Mouse (Mus musculus): Measurements from ENCODE around the gene Slc25a21.
A peak's percentile ranks its signal among the peaks of the same experiment; 100 is the strongest.

Gene Slc25a21

DNA sequence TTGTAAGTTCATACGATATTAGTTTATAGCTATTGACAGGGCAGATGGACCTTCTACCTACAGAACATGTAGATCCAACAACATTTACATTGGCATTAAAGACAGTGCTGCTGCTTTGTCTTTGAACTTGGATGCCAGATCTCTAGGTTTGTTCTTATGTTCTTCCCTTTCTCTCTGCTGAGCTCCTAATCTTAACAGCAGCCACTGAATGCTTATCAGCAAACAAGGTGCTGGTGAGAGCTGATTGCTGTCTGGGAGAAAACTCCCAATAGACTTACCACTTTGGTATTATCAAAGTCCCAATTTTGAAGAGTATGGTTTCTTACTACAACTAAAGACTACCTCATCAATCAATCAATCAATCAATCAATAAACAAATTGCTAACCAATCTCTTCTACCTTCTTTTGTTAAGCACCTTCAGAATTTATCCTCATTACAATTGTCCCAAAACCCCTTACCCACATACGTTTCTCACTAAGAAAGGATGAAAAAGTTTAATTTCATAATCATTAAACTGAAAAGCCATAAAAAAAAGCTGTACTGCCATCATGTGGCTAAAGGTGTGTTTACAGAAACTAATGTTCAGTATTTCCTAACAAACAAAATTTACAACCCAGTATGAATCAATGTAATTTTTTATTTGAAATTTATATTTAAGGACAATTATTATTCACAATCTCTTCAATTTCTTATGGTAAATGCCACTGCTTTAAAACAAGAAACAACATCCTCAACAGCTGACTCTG lies 12.7 kb downstream of the Slc25a21 start:
- peak; percentile 7 for DNase-seq

DNA sequence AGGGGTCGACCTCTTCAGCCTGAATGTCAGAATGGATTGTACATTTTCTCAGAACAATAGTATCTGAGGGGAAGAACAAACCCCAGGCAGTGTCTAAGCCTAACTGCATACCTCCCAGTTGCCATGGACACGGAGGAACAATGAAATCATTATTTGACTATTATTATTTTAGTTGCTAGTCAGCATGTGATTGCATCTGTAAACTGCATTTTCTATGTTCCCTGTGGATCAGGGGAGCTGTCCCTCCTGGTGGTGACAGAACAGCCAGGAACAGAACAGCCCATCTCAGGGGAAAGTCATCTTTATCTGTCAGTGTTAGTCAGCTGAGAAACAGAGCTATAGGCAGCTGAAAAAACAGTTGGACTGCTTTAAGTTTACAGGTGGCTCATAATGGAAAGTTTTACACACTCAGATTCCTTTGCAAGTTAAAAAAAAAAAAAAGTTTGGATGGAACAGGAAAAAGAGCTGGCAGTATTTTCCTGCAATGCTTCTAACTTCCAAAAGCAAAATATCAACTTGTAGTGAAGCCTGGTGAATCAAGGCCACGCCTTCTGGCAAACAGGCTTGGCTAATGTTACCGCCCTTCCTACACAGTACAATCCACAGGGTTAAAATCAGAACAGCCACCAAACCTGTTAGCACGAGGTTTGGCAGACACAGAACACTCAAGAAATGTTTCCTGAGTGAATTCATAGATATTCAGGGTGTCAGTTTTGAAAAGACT lies 17.6 kb downstream of the Slc25a21 start:
- peak; percentile 27 for DNase-seq

DNA sequence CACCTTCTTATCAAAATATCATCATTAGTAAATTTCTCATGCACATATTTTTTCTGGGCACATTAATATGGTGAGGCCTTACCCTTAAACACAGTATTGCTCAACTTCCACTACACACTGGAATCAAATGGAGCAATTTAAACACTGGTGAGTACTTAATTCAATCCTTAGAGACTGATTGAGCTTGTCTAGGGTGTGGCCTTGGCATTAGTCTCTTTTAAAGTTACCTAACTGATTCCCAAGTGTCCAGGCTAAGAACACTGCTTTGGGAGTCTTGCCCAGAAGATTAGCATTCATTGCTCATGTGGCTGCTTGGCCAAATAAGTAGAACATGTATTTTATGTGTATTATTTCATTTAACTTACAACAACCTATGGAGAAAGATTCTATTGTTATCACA lies 18.5 kb downstream of the Slc25a21 start:
- DNase-seq: peak; percentile 71

DNA sequence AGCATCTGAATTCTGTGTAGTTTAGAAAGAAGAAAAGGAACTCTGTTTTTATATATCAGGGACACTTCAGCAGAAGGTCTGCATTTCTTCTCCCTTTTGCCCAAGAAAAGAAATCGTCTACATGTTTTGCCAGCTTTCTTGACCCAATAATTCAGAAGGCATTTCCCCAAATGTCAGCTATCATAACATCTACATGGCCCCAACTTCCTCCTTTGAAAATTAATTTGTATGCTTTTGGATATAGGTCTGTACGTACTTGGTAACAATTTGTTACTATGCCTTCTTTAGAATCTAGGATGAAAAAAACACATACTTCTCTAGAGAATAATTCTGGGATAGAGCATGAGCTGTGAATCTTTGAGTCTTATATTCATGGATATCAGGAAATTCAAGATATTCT lies 34.0 kb downstream of the Slc25a21 start:
- DNase-seq: no peak

DNA sequence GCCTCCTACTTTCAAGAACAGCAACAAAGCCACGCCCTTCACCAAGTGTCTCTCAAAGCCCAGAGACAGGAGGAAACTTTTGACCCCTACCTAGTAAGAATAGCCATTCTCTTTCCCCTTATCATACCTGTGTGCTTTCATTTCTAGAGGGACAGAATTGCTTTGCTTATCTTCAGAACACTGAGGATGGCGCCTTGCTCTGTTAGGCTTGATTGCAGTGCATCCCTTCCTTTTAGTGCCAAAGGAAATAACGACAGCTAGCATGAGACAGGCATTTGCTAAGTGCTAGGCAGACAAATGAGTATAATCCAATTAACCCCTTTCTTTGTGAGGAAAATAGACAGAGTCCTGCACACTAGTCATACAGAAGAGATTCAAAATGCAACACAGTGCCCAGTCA lies 34.4 kb downstream of the Slc25a21 start:
- no peak for DNase-seq

DNA sequence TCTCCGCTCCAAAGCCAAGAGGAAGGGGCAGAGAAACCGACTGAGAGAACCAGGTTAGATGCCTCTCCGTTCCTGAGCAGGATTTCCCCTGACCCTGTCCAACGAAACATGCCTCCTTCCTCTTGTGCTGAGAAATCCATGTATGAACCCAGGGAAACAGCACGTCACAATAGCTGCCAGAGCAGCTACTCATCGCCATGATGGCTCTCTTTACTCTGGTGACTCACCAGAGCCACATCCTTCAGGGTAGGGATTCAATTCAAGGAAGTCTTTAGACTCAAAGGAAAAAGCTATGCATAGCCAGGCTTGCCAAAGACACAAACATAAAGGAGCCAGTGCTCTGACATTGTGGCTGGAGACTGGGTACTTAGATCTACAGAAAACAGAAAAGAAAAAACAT lies 37.4 kb downstream of the Slc25a21 start:
- DNase-seq: no peak

DNA sequence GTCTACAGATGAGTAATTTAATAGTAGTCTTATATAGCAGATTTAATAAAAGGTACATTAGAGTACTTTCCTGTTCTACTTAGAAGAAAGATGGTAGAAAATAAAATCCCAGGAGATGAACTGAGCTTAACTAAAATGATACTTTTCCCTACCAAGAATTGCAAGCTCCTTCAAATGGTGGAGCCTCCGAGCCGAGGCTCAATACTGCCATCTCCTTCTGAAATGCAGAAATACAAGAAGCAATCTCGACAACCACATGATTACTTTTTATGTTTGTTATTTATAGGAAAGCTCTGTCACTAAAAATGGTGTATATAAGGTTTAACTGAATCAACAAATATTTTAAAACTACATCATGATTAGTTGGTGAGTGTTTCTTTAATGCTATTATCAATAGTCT lies 39.0 kb downstream of the Slc25a21 start:
- DNase-seq: no peak

DNA sequence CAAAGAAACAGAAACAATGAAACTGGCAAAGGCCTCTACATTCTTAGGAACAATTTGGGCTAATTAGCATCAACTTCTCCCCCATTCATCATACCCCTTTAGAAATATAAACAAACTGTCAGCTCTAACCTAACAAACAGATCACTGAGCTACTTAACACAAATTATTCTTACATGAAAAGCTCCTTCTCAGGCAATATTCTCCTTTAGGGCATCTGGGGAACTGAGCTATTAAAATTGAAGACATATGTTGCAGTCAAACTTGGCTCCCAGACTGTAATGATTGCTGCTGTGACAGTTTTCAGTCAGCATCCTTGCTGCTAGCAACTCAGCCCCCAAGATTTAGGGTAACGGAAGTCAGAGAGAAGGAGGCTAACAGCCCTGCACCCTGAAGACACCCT lies 58.3 kb downstream of the Slc25a21 start:
- no peak for DNase-seq

DNA sequence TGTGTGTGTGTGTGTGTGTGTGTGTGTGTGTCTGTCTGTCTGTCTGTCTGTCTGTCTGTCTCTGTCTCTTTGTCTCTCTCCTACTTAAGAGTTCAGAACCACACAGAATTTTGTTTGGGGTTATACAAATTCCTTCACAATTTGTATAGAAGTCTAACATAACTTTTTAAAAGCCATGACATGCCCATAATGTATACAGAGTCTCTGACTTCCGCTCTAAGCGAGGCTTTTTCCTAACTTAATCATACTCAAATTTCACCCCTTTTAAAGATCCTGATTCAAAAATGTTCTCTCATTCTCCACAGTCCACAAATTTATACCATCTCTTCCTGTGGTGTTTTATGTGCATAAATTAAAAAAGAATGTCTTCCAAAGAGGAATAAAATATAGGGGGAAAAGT lies 59.5 kb downstream of the Slc25a21 start:
- no peak for DNase-seq

DNA sequence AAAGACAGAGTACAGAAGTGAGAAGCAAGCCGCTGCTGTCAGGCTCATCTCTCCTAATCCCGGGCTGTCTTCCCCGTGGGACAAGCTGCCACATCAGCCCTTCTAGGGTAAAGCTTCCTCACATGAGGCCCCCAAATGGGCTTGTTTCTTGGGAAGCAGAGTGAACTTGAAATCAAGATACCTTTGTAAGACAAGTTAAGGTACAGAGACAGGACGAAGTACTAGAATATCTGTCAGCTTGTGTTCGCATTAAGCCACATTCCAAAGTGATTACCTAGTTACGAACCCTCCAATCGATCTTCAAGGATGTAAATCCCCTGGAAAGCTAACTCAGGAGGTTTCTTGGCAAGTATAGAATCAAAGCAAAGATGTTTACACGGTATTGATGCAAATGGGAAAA lies 78.7 kb downstream of the Slc25a21 start:
- no peak for DNase-seq

DNA sequence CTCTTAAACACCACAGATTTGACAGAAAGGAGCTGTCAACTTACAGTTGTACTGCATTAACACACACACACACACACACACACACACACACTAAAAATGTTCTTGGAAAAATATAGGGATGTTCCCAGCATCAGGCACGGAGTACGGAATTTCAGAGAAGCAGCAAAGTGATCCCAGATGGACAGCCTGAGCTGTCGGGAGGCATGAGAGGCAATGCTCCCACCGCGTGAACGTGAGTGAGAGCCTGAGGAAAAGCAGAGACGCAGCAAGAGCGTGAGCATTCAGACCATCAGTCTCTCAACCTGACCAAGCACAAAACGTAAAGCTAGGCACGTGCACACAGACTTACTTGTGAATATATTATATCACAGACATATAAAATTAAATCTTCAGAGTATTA lies 81.8 kb downstream of the Slc25a21 start:
- DNase-seq: no peak

DNA sequence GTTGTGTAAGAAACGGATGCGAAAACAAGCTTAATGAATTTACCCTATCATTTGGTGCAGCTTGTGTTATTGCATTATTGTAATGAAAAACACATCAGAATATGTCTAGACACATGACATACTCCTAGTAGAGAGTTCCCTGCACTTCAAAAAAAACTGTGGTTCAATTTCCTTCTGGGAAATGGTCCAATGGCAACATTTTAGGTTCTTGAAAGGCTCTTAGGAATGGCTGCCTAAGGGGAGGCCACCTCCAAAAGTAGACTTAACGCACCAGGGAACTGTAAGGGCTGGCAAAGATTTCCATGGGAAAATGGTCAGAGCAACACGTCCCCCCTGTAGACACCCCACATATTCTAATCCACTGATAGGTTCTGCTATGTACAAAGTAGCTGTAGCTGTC lies 87.9 kb downstream of the Slc25a21 start:
- peak; percentile 49 for DNase-seq

DNA sequence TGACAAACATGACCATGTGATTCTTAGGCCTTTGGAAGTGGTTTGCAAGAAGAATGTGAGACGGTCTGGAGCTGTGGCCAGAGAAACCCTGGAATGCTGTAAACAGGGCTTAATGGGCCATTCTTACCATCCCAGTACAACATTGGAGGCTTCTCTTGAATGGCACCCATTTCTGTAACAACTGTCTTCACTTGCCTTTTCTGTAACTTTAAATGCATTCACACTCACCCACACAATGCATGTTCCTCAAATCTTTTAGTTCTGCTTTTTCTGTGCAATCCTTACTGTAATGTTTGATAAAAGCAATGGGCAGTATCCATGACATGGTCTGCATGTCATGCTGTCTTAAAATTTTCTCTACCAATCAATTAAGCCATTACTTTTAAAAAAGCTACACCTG lies 95.0 kb downstream of the Slc25a21 start:
- DNase-seq: no peak

DNA sequence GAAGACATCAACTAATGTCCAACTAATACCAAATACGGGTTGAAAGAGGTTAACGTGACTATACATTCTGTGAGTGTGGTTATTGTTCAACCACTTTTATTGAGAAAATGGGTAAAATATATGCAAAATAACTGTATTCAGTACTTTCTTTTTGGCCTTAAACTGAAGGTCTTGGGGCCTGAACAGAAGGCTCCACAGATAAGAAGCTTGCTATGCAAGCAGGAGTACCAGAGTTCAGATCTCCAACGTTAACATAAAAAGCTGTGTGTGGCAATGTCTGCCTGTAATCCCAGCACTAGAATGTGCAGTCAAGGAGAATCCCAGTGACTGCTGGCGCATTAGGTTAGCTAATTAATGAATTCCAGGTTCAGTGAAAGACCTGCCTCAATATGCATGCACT lies 96.7 kb downstream of the Slc25a21 start:
- DNase-seq: no peak

DNA sequence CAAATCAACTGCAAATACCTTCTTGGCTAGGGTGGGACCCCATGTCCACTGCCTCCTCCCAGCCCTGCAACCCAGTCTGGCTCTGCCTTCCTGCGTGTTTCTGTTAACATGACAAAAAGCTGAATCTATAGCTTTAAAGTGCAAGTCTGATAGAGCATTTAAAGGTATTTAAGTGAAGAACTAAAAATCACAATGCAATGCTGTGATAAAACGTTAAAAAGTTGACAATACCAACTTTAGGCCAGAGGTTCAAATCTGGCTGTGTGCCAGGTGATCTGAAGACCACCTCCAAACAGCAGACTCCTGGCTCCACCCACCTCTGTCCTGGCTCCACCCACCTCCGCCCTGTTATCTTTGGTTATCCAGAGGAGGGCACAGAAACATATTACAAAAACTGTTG lies 98.2 kb downstream of the Slc25a21 start:
- no peak for DNase-seq

DNA sequence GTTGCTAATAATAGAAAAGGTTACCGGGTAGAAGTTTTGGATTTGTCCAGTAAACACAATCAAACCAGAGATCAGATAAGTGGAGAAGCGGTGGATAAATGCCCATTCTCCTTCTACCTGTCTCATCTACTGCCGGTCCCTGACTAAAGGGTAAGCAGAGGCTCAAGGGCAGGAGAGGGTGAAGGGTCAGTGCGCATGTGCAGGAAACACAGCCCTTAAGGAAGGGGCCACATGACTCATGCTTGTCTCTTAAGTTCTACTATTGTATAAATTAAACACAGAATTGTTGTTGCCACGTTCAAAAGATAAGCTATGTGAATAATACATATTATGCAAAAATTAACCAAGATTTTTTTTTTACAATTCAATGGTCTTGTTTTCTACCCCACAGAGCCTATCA lies 98.9 kb downstream of the Slc25a21 start:
- DNase-seq: no peak

DNA sequence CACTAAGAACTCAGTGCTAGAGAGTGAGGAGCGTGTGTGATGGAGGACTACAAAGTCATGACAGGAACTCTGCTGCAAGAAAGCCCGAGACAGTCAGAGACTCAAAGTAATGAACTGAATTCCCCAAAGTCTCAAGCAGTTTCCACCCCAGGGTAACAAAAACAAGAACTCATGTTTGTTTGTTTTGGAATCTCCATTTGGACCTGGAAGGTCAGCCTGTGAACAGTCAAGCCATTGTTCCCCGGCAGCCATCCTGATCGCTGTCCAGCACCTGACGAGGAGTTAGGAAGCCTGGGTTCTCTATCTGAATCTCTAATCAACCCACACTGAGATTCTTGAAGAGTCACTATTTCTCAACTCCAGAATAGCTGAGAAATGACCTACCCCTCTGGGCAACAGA lies 104.2 kb downstream of the Slc25a21 start:
- no peak for DNase-seq

DNA sequence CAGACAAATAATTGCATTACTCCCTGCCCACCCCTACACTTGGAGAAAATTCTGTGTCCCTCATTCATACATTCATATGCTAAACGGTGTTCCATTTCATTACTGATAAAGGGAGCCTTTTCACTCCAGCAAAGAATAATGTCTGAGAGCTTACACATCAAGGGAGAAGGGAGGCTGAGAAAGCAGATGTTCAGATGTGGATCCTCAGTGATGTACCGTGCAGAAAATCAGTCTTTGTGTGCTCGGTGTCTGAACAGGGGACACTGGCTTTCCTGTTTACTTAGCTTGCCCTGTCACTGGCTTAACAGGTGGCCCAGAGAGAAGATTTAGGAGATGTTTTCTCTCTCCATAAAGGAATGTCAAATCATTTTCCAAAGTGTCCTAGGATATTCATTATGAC lies 112.8 kb downstream of the Slc25a21 start:
- DNase-seq: no peak

DNA sequence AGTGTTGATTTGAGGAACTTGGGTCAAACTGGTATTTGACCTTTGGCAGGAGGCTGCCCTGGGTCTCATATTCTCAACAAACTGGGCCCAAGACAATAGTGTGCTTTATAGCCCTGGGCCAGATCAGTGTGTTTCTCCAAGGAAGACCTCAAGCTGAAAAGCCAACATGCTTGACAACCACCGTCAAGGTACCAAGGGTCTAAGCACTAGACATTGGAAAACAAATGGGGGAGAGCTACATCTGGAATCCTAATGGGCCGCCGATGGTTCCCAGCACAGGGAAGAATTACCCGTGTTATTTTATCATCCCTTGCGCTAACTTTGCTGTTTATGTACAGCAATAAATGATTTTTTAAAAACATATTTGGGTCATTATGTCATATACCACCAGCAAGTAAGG lies 113.7 kb downstream of the Slc25a21 start:
- DNase-seq: no peak

DNA sequence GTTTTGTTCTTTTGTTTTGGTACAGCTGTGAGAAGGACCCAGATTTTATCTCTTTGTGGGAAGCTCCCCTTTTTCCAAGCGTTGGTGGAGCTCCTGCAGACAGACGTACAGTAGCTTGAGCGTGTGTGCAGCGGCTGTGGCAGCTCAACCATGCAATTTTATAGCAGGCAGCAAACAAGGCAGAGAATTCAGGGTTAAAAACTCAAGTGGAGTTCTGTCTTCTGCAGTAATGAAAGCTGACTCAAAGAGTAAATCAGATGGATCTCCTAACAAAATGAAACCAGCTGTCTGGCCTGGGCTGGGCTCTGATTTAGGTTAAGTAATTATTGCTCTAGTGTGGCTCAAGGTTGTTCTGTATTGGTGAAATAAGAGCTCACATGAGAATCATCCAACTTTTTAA lies 120.7 kb downstream of the Slc25a21 start:
- no peak for DNase-seq

DNA sequence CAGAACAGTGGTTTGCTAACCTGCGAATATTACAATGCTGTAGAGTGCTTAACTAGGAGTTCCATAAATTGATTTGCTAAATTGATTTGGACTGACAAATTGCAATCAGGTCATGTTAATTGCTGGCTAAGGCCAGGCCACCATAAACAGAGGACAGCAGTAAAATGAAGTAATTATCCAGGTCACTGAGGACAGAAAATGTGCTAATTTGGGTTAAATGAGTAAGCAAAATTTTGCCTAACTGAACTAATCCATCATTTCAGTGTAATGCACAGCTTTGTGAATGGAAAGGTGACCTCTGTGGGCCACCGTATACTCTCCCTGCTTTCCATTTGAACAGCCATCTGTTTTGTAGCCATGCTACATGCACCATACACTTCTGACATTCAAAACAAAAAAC lies 124.7 kb downstream of the Slc25a21 start:
- no peak for DNase-seq

DNA sequence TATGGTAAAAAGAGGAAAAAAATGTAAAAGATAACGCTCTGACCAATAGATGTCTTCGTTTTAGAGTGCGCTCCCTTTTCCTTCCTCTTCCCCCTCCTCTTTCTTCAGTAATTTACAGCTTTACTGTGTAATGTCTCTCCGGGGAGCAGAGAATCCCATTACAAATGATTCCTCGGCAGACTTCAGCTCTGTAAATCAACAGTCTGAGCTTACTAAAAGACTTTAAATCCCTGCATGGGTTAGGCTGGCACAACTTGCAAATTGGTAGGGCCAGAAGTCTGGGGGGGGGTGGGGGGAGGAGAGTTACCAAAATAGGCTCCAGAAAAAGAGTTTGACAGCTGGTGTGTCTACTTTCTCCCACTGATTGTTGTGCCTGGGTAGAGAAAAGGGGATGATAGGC lies 128.7 kb downstream of the Slc25a21 start:
- no peak for DNase-seq

DNA sequence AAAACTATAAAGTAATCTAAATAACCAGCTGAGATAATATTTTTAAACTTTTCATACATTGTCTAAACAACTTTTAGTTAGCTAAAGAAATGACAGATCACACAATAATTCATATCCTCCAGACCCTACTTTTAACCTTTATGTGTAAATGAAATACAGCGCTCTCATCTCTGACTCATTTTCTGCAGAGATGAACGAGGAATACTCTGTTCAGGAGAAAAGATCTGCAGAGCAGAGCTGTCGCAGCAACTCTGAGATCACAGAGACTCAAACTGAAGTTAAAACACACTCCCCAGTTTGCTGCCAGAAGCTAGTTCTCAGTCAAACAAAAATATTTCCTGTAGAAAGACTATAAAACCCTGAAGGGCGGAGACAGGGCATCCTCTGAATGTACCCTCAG lies 177.5 kb downstream of the Slc25a21 start:
- no peak for DNase-seq

DNA sequence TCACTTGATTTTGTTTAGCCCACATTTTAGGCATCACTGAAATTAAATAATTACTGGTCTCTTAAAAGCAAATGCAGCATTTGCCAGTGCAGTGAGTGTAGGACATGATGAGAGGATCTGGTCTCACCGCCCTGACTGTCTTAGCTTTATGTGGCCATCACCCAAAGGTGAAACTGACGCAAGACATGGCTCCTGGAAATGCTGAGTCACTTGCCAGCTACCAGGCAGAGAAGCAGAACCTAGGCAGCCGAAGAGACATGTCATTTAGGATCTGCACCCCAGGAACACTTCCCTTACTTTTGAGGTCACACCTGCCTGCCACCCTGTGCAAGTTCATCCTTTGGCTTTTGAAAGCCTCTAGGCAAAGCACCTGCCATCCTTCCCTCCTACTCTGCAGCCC lies 180.4 kb downstream of the Slc25a21 start:
- no peak for DNase-seq

DNA sequence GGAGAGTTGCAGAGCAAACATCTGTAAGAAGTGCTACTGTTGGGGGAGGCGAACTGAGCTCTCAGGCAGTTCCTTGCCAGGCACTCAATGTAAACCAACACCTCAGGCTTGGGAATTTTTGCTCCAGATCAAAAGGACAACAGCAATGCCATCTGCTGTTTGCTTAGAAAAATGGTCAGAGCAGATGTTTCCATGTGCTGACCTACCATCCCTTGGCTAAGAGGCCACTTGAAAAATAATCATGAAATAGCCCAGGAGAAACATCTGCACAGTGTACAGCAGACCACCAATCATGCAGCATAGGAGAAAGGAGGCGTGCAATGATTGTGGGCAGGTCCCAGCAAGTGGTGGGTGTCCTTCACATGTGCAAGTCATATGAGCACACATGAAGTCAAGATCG lies 180.9 kb downstream of the Slc25a21 start:
- DNase-seq: no peak

All from lung, postnatal 36 days (tissue).